Mouse (Mus musculus) bone marrow macrophage, adult 2 months (primary cell): ENCODE results near the gene Gm4871.

Experiments used
- CTCF ChIP-seq: IDR thresholded peaks from 2 replicates; pipeline ENCODE4 v1.5.1; 2012; ENCODE audit warnings: low read depth, mild to moderate bottlenecking, low read length, moderate library complexity
- POLR2A ChIP-seq: IDR thresholded peaks from 2 replicates; pipeline ENCODE4 v1.6.1; 2012; ENCODE audit warnings: mild to moderate bottlenecking, low read depth, low read length, borderline replicate concordance

- TF ChIP-seq POLR2A (no peak), CTCF (no peak)
These were observed 23.5 kb downstream of the Gm4871 start for GRCm38 (mm10) chr5:145008878-145009659.
